In genomic region chr7:28356981-28357380, GRCm38 (mm10) we compare ENCODE assay signal across 8 mouse cellular contexts. TPM values are rescaled to one million over a fixed set of nuclear protein-coding genes. Genes with fewer than 3 reads are reported as not detected.
DNase-seq lines count a peak whose midpoint lies in the region; ATAC-seq lines count a peak whose summit lies in the region.

No protein-coding gene starts in this region.

- DNase-seq in adrenal gland, adult 2 months = peak; percentile 58
- DNase-seq in adrenal gland, postnatal 25 days = no peak
- no peak for DNase-seq in liver, embryonic 13.5 days
- DNase-seq in T-cell, adult 2 months (ENCODE audit: low spot score) = no peak
- DNase-seq in cerebellum, postnatal 25 days = no peak

- H3K36me3 ChIP-seq in forebrain, embryonic 15.5 days = peaks cover 59% of the 10 kb centered on the region
- peaks cover 25% of the 10 kb centered on the region for H3K36me3 ChIP-seq in hindbrain, embryonic 15.5 days
- peaks cover 55% of the 10 kb centered on the region for H3K36me3 ChIP-seq in liver, embryonic 13.5 days
- H3K36me3 ChIP-seq in stomach, embryonic 16.5 days (ENCODE audit: control insufficient read depth, insufficient read depth, low read length) = peaks cover 37% of the 10 kb centered on the region

- no peak for ATAC-seq in forebrain, embryonic 15.5 days (replicated peaks)
- ATAC-seq in hindbrain, embryonic 15.5 days (ENCODE audit: low FRiP score, low read depth) = no peak
- no peak for ATAC-seq in liver, embryonic 13.5 days (ENCODE audit: low read depth)
- ATAC-seq in stomach, embryonic 16.5 days (ENCODE audit: insufficient read depth, low FRiP score) = peak; percentile 59

- no peak overlapping the region for H3K4me3 ChIP-seq in forebrain, embryonic 15.5 days
- H3K4me3 ChIP-seq in hindbrain, embryonic 15.5 days = no peak overlapping the region
- H3K4me3 ChIP-seq in liver, embryonic 13.5 days (replicated peaks) = no peak overlapping the region
- H3K4me3 ChIP-seq in stomach, embryonic 16.5 days (replicated peaks; ENCODE audit: low read length) = no peak overlapping the region

- no peak overlapping the region for H3K4me2 ChIP-seq in forebrain, embryonic 15.5 days (replicated peaks)
- H3K4me2 ChIP-seq in hindbrain, embryonic 15.5 days = no peak overlapping the region
- H3K4me2 ChIP-seq in liver, embryonic 13.5 days = no peak overlapping the region
- 0 out of 2 replicates have a peak overlapping the region, but pooled peaks have one; percentile 27 for H3K4me2 ChIP-seq in stomach, embryonic 16.5 days (ENCODE audit: low read depth, low read length)

- H3K4me1 ChIP-seq in forebrain, embryonic 15.5 days = peaks cover 7% of the 10 kb centered on the region
- H3K4me1 ChIP-seq in hindbrain, embryonic 15.5 days (replicated peaks) = peaks cover 11% of the 10 kb centered on the region
- H3K4me1 ChIP-seq in liver, embryonic 13.5 days (replicated peaks) = peaks cover 48% of the 10 kb centered on the region
- H3K4me1 ChIP-seq in stomach, embryonic 16.5 days (ENCODE audit: control insufficient read depth, insufficient read depth, low read length) = peaks cover 22% of the 10 kb centered on the region

- H3K9ac ChIP-seq in forebrain, embryonic 15.5 days (replicated peaks) = no peak overlapping the region
- H3K9ac ChIP-seq in hindbrain, embryonic 15.5 days = no peak overlapping the region
- 0 out of 2 replicates have a peak overlapping the region, but pooled peaks have one; percentile 9 for H3K9ac ChIP-seq in liver, embryonic 13.5 days
- peak overlapping the region; percentile 43; the same call in 1 of the 2 replicates for H3K9ac ChIP-seq in stomach, embryonic 16.5 days (ENCODE audit: low read length)

- H3K27ac ChIP-seq in forebrain, embryonic 15.5 days (replicated peaks) = peak overlapping the region; percentile 17; the same call in 1 of the 2 replicates
- peak overlapping the region; percentile 64 for H3K27ac ChIP-seq in hindbrain, embryonic 15.5 days (replicated peaks)
- H3K27ac ChIP-seq in liver, embryonic 13.5 days = peak overlapping the region; percentile 75
- H3K27ac ChIP-seq in stomach, embryonic 16.5 days (ENCODE audit: low read length) = peak overlapping the region; percentile 71

- WGBS in forebrain, embryonic 15.5 days = 4% methylated on average over 5 of the region's 5 CpGs
- WGBS in hindbrain, embryonic 15.5 days = 3% methylated on average over 5 of the region's 5 CpGs
- 24% methylated on average over 5 of the region's 5 CpGs for WGBS in liver, embryonic 13.5 days (ENCODE audit: insufficient replicate concordance)
- 10% methylated on average over 5 of the region's 5 CpGs for WGBS in stomach, embryonic 16.5 days

- no peaks in the 10 kb centered on the region for H3K9me3 ChIP-seq in forebrain, embryonic 15.5 days
- no peaks in the 10 kb centered on the region for H3K9me3 ChIP-seq in hindbrain, embryonic 15.5 days
- H3K9me3 ChIP-seq in liver, embryonic 13.5 days (replicated peaks) = no peaks in the 10 kb centered on the region
- H3K9me3 ChIP-seq in stomach, embryonic 16.5 days (replicated peaks; ENCODE audit: control insufficient read depth, low read length) = no peaks in the 10 kb centered on the region

- H3K27me3 ChIP-seq in forebrain, embryonic 15.5 days = no peaks in the 10 kb centered on the region
- H3K27me3 ChIP-seq in hindbrain, embryonic 15.5 days = no peaks in the 10 kb centered on the region
- H3K27me3 ChIP-seq in liver, embryonic 13.5 days = no peaks in the 10 kb centered on the region
- H3K27me3 ChIP-seq in stomach, embryonic 16.5 days (ENCODE audit: control insufficient read depth, insufficient read depth, low read length) = no peaks in the 10 kb centered on the region

RNA-seq across cellular contexts. Expression of gene Rps16, which starts 6.5 kb away (rescaled TPM):
- 1,000 to 10,000 TPM in 1 of 2 experiments, 100 to 1,000 TPM in 1; 895 to 1,085 TPM for total RNA-seq in adrenal gland, adult 2 months (2021)
- polyA plus RNA-seq in adrenal gland, adult 2 months (2012; rRNA removed) = 555 and 709 TPM in 2 replicates
- 820 and 1,029 TPM in 2 replicates for total RNA-seq in adrenal gland, postnatal 25 days (2021)
- 514 and 544 TPM in 2 replicates for polyA plus RNA-seq in forebrain, embryonic 15.5 days (2015; fragmentation: Nextera tagmentation; extraction: Ambion mirVana)
- 444 and 501 TPM in 2 replicates for polyA plus RNA-seq in hindbrain, embryonic 15.5 days (2015; fragmentation: Nextera tagmentation; extraction: Ambion mirVana)
- polyA plus RNA-seq in liver, embryonic 13.5 days (2015; fragmentation: Nextera tagmentation; extraction: Ambion mirVana) = 937 and 964 TPM in 2 replicates
- 800 and 962 TPM in 2 replicates for polyA plus RNA-seq in stomach, embryonic 16.5 days (2015; fragmentation: Nextera tagmentation; extraction: Ambion mirVana)

RNA-seq across cellular contexts. Expression of gene Plekhg2, which starts 15.4 kb away (rescaled TPM):
- 10 to 100 TPM; 14.9 to 15.6 TPM for total RNA-seq in adrenal gland, adult 2 months (2021)
- 22.5 and 23.2 TPM in 2 replicates for polyA plus RNA-seq in adrenal gland, adult 2 months (2012; rRNA removed)
- total RNA-seq in adrenal gland, postnatal 25 days (2021) = 25.1 and 27.0 TPM in 2 replicates
- 42.8 and 47.8 TPM in 2 replicates for polyA plus RNA-seq in forebrain, embryonic 15.5 days (2015; fragmentation: Nextera tagmentation; extraction: Ambion mirVana)
- polyA plus RNA-seq in hindbrain, embryonic 15.5 days (2015; fragmentation: Nextera tagmentation; extraction: Ambion mirVana) = 26.8 and 27.6 TPM in 2 replicates
- 4.9 and 5.0 TPM in 2 replicates for polyA plus RNA-seq in liver, embryonic 13.5 days (2015; fragmentation: Nextera tagmentation; extraction: Ambion mirVana)
- polyA plus RNA-seq in stomach, embryonic 16.5 days (2015; fragmentation: Nextera tagmentation; extraction: Ambion mirVana) = 49.9 and 50.7 TPM in 2 replicates

RNA-seq across cellular contexts. Expression of gene Supt5, which starts 18.4 kb away (rescaled TPM):
- 100 to 1,000 TPM; 156 to 171 TPM for total RNA-seq in adrenal gland, adult 2 months (2021)
- 163 and 190 TPM in 2 replicates for polyA plus RNA-seq in adrenal gland, adult 2 months (2012; rRNA removed)
- 136 and 164 TPM in 2 replicates for total RNA-seq in adrenal gland, postnatal 25 days (2021)
- polyA plus RNA-seq in forebrain, embryonic 15.5 days (2015; fragmentation: Nextera tagmentation; extraction: Ambion mirVana) = 104 and 107 TPM in 2 replicates
- 94.0 and 104 TPM in 2 replicates for polyA plus RNA-seq in hindbrain, embryonic 15.5 days (2015; fragmentation: Nextera tagmentation; extraction: Ambion mirVana)
- 35.2 and 42.8 TPM in 2 replicates for polyA plus RNA-seq in liver, embryonic 13.5 days (2015; fragmentation: Nextera tagmentation; extraction: Ambion mirVana)
- polyA plus RNA-seq in stomach, embryonic 16.5 days (2015; fragmentation: Nextera tagmentation; extraction: Ambion mirVana) = 85.7 and 86.7 TPM in 2 replicates

RNA-seq across cellular contexts. Expression of gene Zfp36, which starts 23.1 kb away (rescaled TPM):
- total RNA-seq in adrenal gland, adult 2 months (2021) = 10 to 100 TPM; 16.3 to 19.4 TPM
- 25.9 and 32.3 TPM in 2 replicates for polyA plus RNA-seq in adrenal gland, adult 2 months (2012; rRNA removed)
- total RNA-seq in adrenal gland, postnatal 25 days (2021) = 14.8 and 16.1 TPM in 2 replicates
- polyA plus RNA-seq in forebrain, embryonic 15.5 days (2015; fragmentation: Nextera tagmentation; extraction: Ambion mirVana) = 5.6 and 5.7 TPM in 2 replicates
- polyA plus RNA-seq in hindbrain, embryonic 15.5 days (2015; fragmentation: Nextera tagmentation; extraction: Ambion mirVana) = 4.4 and 4.6 TPM in 2 replicates
- 4.7 and 6.3 TPM in 2 replicates for polyA plus RNA-seq in liver, embryonic 13.5 days (2015; fragmentation: Nextera tagmentation; extraction: Ambion mirVana)
- 26.1 and 35.1 TPM in 2 replicates for polyA plus RNA-seq in stomach, embryonic 16.5 days (2015; fragmentation: Nextera tagmentation; extraction: Ambion mirVana)

RNA-seq across cellular contexts. Expression of gene Med29, which starts 35.5 kb away (rescaled TPM):
- total RNA-seq in adrenal gland, adult 2 months (2021) = 10 to 100 TPM; 39.6 to 49.7 TPM
- polyA plus RNA-seq in adrenal gland, adult 2 months (2012; rRNA removed) = 72.1 and 88.5 TPM in 2 replicates
- 31.3 and 34.4 TPM in 2 replicates for total RNA-seq in adrenal gland, postnatal 25 days (2021)
- polyA plus RNA-seq in forebrain, embryonic 15.5 days (2015; fragmentation: Nextera tagmentation; extraction: Ambion mirVana) = 44.6 and 46.9 TPM in 2 replicates
- 46.1 and 46.6 TPM in 2 replicates for polyA plus RNA-seq in hindbrain, embryonic 15.5 days (2015; fragmentation: Nextera tagmentation; extraction: Ambion mirVana)
- polyA plus RNA-seq in liver, embryonic 13.5 days (2015; fragmentation: Nextera tagmentation; extraction: Ambion mirVana) = 28.1 and 31.8 TPM in 2 replicates
- polyA plus RNA-seq in stomach, embryonic 16.5 days (2015; fragmentation: Nextera tagmentation; extraction: Ambion mirVana) = 38.7 and 41.2 TPM in 2 replicates

Comparison
In these comparisons a context has a peak if more than half of its experiments do, and no peak if none do; other contexts are left out.
1. H3K27ac ChIP-seq: peak in every context shown above with its lines; median percentile 75 in liver, embryonic 13.5 days; 71 in stomach, embryonic 16.5 days; 64 in hindbrain, embryonic 15.5 days; 17 in forebrain, embryonic 15.5 days.
2. H3K9ac ChIP-seq: peak in liver, embryonic 13.5 days (single experiment) and stomach, embryonic 16.5 days (single experiment); none in forebrain, embryonic 15.5 days (single experiment) and hindbrain, embryonic 15.5 days (single experiment).